25 mouse cellular contexts compared by ENCODE assay signal in genomic region chr16:72376896-72377295, GRCm38 (mm10).
A peak's percentile ranks its signal among the peaks of the same experiment; 100 is the strongest.
DNase-seq lines count a peak whose midpoint lies in the region; ATAC-seq and TF ChIP-seq lines count a peak whose summit lies in the region.
"Had no signal": no experiment of that assay in that cellular context is flagged by ENCODE, and none has a peak within 500 bp of the region (broad histone marks: within the 10 kb centered on the region; RNA-seq: fewer than 3 reads in every experiment).

No protein-coding gene starts in this region.

- H3K4me3 ChIP-seq in heart, embryonic 11.5 days (ENCODE audit: low read depth, low read length), result no peak overlapping the region
- peak overlapping the region in 1 of 2 experiments; percentile 9; a peak in 1 of 4 replicates for H3K4me3 ChIP-seq in heart, embryonic 14.5 days (ENCODE audit: control insufficient read depth in 1 of 2, insufficient read depth in 1 of 2, low read depth in 1 of 2, low read length in 2 of 2)
- H3K4me3 ChIP-seq in heart, postnatal 0 days (ENCODE audit: low read depth, low read length), result peak overlapping the region; percentile 14; the same call in 1 of the 2 replicates
- H3K4me3 ChIP-seq: embryonic facial prominence, embryonic 12.5 days; embryonic facial prominence, embryonic 15.5 days; hindbrain, embryonic 12.5 days; hindbrain, embryonic 15.5 days had no signal

- intact Hi-C loops in heart, postnatal 36 days (cut with DNase I), result no loop called here
- intact Hi-C loops in heart, postnatal 25 days (cut with DNase I), result no loop called here
- intact Hi-C loops in heart, postnatal 10 days (cut with DNase I), result no loop called here

- no peaks in the 10 kb centered on the region for H3K9me3 ChIP-seq in heart, embryonic 11.5 days (replicated peaks; ENCODE audit: control insufficient read depth, low read length)
- H3K9me3 ChIP-seq in heart, embryonic 14.5 days (ENCODE audit: control insufficient read depth, low read length), result no peaks in the 10 kb centered on the region
- H3K9me3 ChIP-seq in heart, postnatal 0 days (replicated peaks; ENCODE audit: control insufficient read depth, low read length), result no peaks in the 10 kb centered on the region
- H3K9me3 ChIP-seq: embryonic facial prominence, embryonic 12.5 days; embryonic facial prominence, embryonic 15.5 days; hindbrain, embryonic 12.5 days; hindbrain, embryonic 15.5 days had no signal

- peak overlapping the region; percentile 81 for H3K27ac ChIP-seq in heart, embryonic 11.5 days (ENCODE audit: low read depth, low read length)
- H3K27ac ChIP-seq in heart, embryonic 14.5 days (replicated peaks in 1 of 2; ENCODE audit: control insufficient read depth in 1 of 2, insufficient read depth in 1 of 2, low read depth in 2 of 2, low read length in 2 of 2), result peak overlapping the region; percentile 72 to 86
- no peak overlapping the region for H3K27ac ChIP-seq in heart, postnatal 0 days (ENCODE audit: low read depth)
- H3K27ac ChIP-seq: embryonic facial prominence, embryonic 12.5 days; embryonic facial prominence, embryonic 15.5 days; hindbrain, embryonic 12.5 days; hindbrain, embryonic 15.5 days had no signal

- no peaks in the 10 kb centered on the region for H3K36me3 ChIP-seq in heart, embryonic 11.5 days (ENCODE audit: control insufficient read depth, insufficient read depth, low read length)
- H3K36me3 ChIP-seq in heart, embryonic 14.5 days (ENCODE audit: control insufficient read depth, insufficient read depth, low read length), result no peaks in the 10 kb centered on the region
- no peaks in the 10 kb centered on the region for H3K36me3 ChIP-seq in heart, postnatal 0 days (replicated peaks; ENCODE audit: control insufficient read depth, insufficient read depth, low read length)
- H3K36me3 ChIP-seq: embryonic facial prominence, embryonic 12.5 days; embryonic facial prominence, embryonic 15.5 days; hindbrain, embryonic 12.5 days; hindbrain, embryonic 15.5 days had no signal

- TF ChIP-seq EP300 in heart, postnatal 0 days (IDR thresholded peaks at IDR 0.05; ENCODE audit: low read depth), result no peak

- H3K4me2 ChIP-seq in heart, embryonic 11.5 days, result peak overlapping the region; percentile 35
- peak overlapping the region; percentile 51 for H3K4me2 ChIP-seq in heart, embryonic 14.5 days (ENCODE audit: low read length)
- peak overlapping the region; percentile 51 for H3K4me2 ChIP-seq in heart, postnatal 0 days (ENCODE audit: low read depth, low read length)
- H3K4me2 ChIP-seq: embryonic facial prominence, embryonic 12.5 days; embryonic facial prominence, embryonic 15.5 days; hindbrain, embryonic 12.5 days; hindbrain, embryonic 15.5 days had no signal

- DNase-seq in heart, postnatal 36 days, result no peak
- no peak for DNase-seq in heart, postnatal 25 days (ENCODE audit: low spot score)
- peak; percentile 21 for DNase-seq in heart, postnatal 0 days (ENCODE audit: low spot score)
- no peak for DNase-seq in heart, postnatal 10 days
- peak; percentile 16 for DNase-seq in telencephalon, adult 2 months (ENCODE audit: low read depth, low spot score)
- DNase-seq: adrenal gland, postnatal 10 days; adrenal gland, postnatal 36 days; cerebellum, adult 11 months; cerebellum, adult 2 months; cerebellum, adult 9-11 months; cerebellum, postnatal 25 days; forebrain, postnatal 0 days; gastrocnemius, postnatal 10 days; gastrocnemius, postnatal 36 days; kidney, adult 2 months had no signal

- peaks cover 2% of the 10 kb centered on the region; the same call in 1 of the 2 replicates for H3K4me1 ChIP-seq in heart, embryonic 11.5 days (ENCODE audit: control insufficient read depth, insufficient read depth, low read length)
- peaks cover 0 to 6% of the 10 kb centered on the region in 2 experiments; a peak in 2 of 4 replicates for H3K4me1 ChIP-seq in heart, embryonic 14.5 days (ENCODE audit: control insufficient read depth in 2 of 2, insufficient read depth in 2 of 2, low read length in 2 of 2)
- H3K4me1 ChIP-seq in heart, postnatal 0 days (ENCODE audit: control insufficient read depth, insufficient read depth), result peaks cover 3% of the 10 kb centered on the region; the same call in 1 of the 2 replicates
- H3K4me1 ChIP-seq: embryonic facial prominence, embryonic 12.5 days; embryonic facial prominence, embryonic 15.5 days; hindbrain, embryonic 12.5 days; hindbrain, embryonic 15.5 days had no signal

- no peaks in the 10 kb centered on the region for H3K27me3 ChIP-seq in heart, embryonic 11.5 days (ENCODE audit: control insufficient read depth, insufficient read depth, low read length)
- H3K27me3 ChIP-seq in heart, embryonic 14.5 days (ENCODE audit: control insufficient read depth, insufficient read depth, low read length), result no peaks in the 10 kb centered on the region
- H3K27me3 ChIP-seq in heart, postnatal 0 days (ENCODE audit: control insufficient read depth, insufficient read depth, low read length), result no peaks in the 10 kb centered on the region
- H3K27me3 ChIP-seq: embryonic facial prominence, embryonic 12.5 days; embryonic facial prominence, embryonic 15.5 days; hindbrain, embryonic 12.5 days; hindbrain, embryonic 15.5 days; Patski had no signal

- peak; percentile 49 for ATAC-seq in heart, embryonic 11.5 days (replicated peaks; ENCODE audit: insufficient number of reproducible peaks, low FRiP score, low TSS enrichment)
- peak; percentile 81 for ATAC-seq in heart, embryonic 14.5 days (ENCODE audit: insufficient number of reproducible peaks, insufficient read depth, low FRiP score, low read depth)
- ATAC-seq in heart, postnatal 0 days (ENCODE audit: insufficient read depth, low read depth), result no peak; the same call in 1 of the 2 replicates
- ATAC-seq in CD4-positive, CD25-positive, alpha-beta regulatory T cell, adult 4 months, result no peak
- ATAC-seq: forebrain, embryonic 14.5 days; forebrain, postnatal 0 days; intestine, postnatal 0 days; Patski had no signal

- no peak for TF ChIP-seq CTCF in heart, postnatal 0 days (IDR thresholded peaks at IDR 0.05; ENCODE audit: low read depth)

- WGBS in heart, embryonic 11.5 days (ENCODE audit: insufficient replicate concordance), result 25% methylated on average over 5 of the region's 5 CpGs
- WGBS in heart, embryonic 14.5 days, result 7% methylated on average over 5 of the region's 5 CpGs
- 13% methylated on average over 5 of the region's 5 CpGs for WGBS in heart, postnatal 0 days

- H3K9ac ChIP-seq in heart, embryonic 11.5 days (ENCODE audit: low read depth, low read length), result no peak overlapping the region
- H3K9ac ChIP-seq in heart, embryonic 14.5 days (ENCODE audit: low read length), result no peak overlapping the region
- no peak overlapping the region for H3K9ac ChIP-seq in heart, postnatal 0 days (replicated peaks; ENCODE audit: low read depth, low read length)
- H3K9ac ChIP-seq: embryonic facial prominence, embryonic 12.5 days; embryonic facial prominence, embryonic 15.5 days; forebrain, postnatal 0 days; hindbrain, embryonic 12.5 days; hindbrain, embryonic 15.5 days had no signal

Comparison
In these comparisons a context has a peak if more than half of its experiments do, and no peak if none do; other contexts are left out.
1. ATAC-seq: peak in heart, embryonic 11.5 days (single experiment) and heart, embryonic 14.5 days (single experiment); none in heart, postnatal 0 days (single experiment) and CD4-positive, CD25-positive, alpha-beta regulatory T cell, adult 4 months (single experiment).
2. DNase-seq: peak in heart, postnatal 0 days (single experiment) and telencephalon, adult 2 months (single experiment); none in heart, postnatal 36 days (0 of 2), heart, postnatal 25 days (single experiment) and heart, postnatal 10 days (0 of 2).
3. Peak in every context shown above with its lines, with median percentiles within 50 percentile points of each other: H3K4me2 ChIP-seq.